Mouse (Mus musculus) heart, embryonic 14.5 days (tissue): ENCODE data around the gene Eml1. TPM values are rescaled to one million over a fixed set of nuclear protein-coding genes. Genes with fewer than 3 reads are reported as not detected.

Source experiments
- ATAC-seq: fragments of 200-750 bp; cut with Nextera tagmentation; 2 replicates; pipeline ENCODE4 v1.8.0; 2017; ENCODE audit warnings: low read depth, moderate TSS enrichment; ENCODE audit not compliant: insufficient number of reproducible peaks, insufficient read depth, low FRiP score
- H3K27ac ChIP-seq, 2 experiments: fragments of 200-500 bp in 1 of 2; fragments of 300-500 bp in 1 of 2; sonication (generic) in 1 of 2; replicated peaks in 1 of 2; 2 replicates each; pipeline ENCODE4 v1.5.1; 2012 to 2014; ENCODE audit warnings: low read depth in 2 of 2, low read length in 2 of 2, control low read depth in 1 of 2, mild to moderate bottlenecking in 1 of 2, mixed read lengths in 1 of 2; ENCODE audit not compliant: control insufficient read depth in 1 of 2, insufficient read depth in 1 of 2
- H3K27me3 ChIP-seq: fragments of 300-500 bp; sonication (generic); 2 replicates; pipeline ENCODE4 v1.6.1; 2014; ENCODE audit warnings: mild to moderate bottlenecking, low read length, control low read depth; ENCODE audit not compliant: control insufficient read depth, insufficient read depth
- H3K36me3 ChIP-seq: fragments of 300-500 bp; sonication (generic); 2 replicates; pipeline ENCODE4 v1.6.1; 2014; ENCODE audit warnings: mild to moderate bottlenecking, control low read depth, low read length, mixed read lengths; ENCODE audit not compliant: control insufficient read depth, insufficient read depth
- H3K4me1 ChIP-seq, 2 experiments: fragments of 200-500 bp in 1 of 2; fragments of 300-500 bp in 1 of 2; sonication (generic) in 1 of 2; 2 replicates each; pipeline ENCODE4 v1.6.1; 2012 to 2014; ENCODE audit warnings: low read length in 2 of 2, control low read depth in 1 of 2, mixed read lengths in 1 of 2; ENCODE audit not compliant: control insufficient read depth in 2 of 2, insufficient read depth in 2 of 2
- H3K4me2 ChIP-seq: fragments of 300-500 bp; sonication (generic); 2 replicates; pipeline ENCODE4 v1.6.1; 2014; ENCODE audit warnings: mild to moderate bottlenecking, low read length
- H3K4me3 ChIP-seq, 2 experiments: fragments of 200-500 bp in 1 of 2; fragments of 300-500 bp in 1 of 2; sonication (generic) in 1 of 2; 2 replicates each; pipeline ENCODE4 v1.5.1; 2012 to 2014; ENCODE audit warnings: low read length in 2 of 2, mild to moderate bottlenecking in 2 of 2, control low read depth in 1 of 2, low read depth in 1 of 2, moderate library complexity in 1 of 2; ENCODE audit not compliant: control insufficient read depth in 1 of 2, insufficient read depth in 1 of 2
- H3K9ac ChIP-seq: fragments of 300-500 bp; sonication (generic); 2 replicates; pipeline ENCODE4 v1.6.1; 2014; ENCODE audit warnings: mild to moderate bottlenecking, low read length
- H3K9me3 ChIP-seq: fragments of 300-500 bp; sonication (generic); 2 replicates; pipeline ENCODE4 v1.6.1; 2016; ENCODE audit warnings: low read length, control low read depth; ENCODE audit not compliant: control insufficient read depth
- WGBS: fragments of 180-500 bp; shearing (Covaris S2); extraction: QIAGEN DNeasy Blood & Tissue Kit; methylation state at CpG from one replicate; pipeline ENCODE4 v1.1.7; 2014; 5-methylcytosine and 5-hydroxymethylcytosine counted together
- polyA plus RNA-seq: library from polyadenylated mRNA; unstranded; fragments of >200 nt; fragmentation: Nextera tagmentation; extraction: Ambion mirVana; gene quantifications from 2 replicates; pipeline ENCODE4 v1.2.1, GENCODE M21; 2014

Gene Eml1
- polyA plus RNA-seq, 1 experiment from 2014 or later: 77.2 TPM

DNA sequence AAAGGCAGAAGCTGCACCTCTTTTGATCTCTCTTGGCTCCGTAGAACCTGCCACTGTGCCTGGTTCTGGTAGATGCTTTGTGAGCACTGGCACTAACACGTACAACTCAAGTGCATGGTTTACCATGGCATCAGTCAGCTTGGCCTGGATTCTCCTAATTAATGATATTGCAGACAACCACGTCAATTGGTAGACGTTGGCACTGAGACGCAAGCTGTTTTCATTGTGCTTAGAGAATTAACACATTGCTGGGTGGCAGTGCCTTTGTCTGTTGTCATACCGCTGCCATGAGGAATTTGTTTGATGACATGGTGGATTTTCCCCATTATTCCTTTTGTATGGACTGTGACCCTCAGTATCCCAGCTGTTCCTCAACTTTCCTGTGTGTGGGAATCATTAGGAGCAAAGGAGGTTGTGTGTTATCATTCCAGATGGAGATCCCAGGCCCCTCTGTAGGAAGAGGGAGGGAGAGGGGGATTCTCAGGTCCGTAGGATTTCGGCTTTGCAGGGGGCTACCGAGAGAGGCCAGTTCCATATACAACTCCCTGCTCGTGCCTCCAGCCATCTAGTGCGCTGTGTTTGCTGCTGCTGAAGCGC lies 194.3 kb downstream of the Eml1 start:
- H3K9me3 ChIP-seq: no peaks in the 10 kb centered on the region
- no peaks in the 10 kb centered on the region for H3K4me1 ChIP-seq
- no peak overlapping the region for H3K27ac ChIP-seq
- 87% methylated on average over 12 of the region's 12 CpGs for WGBS
- no peak overlapping the region for H3K9ac ChIP-seq
- no peak for ATAC-seq
- no peaks in the 10 kb centered on the region for H3K27me3 ChIP-seq
- H3K4me3 ChIP-seq: no peak overlapping the region
- H3K4me2 ChIP-seq: no peak overlapping the region
- H3K36me3 ChIP-seq: 0 out of 2 replicates have a peak, but pooled peaks cover 3% of the 10 kb centered on the region

DNA sequence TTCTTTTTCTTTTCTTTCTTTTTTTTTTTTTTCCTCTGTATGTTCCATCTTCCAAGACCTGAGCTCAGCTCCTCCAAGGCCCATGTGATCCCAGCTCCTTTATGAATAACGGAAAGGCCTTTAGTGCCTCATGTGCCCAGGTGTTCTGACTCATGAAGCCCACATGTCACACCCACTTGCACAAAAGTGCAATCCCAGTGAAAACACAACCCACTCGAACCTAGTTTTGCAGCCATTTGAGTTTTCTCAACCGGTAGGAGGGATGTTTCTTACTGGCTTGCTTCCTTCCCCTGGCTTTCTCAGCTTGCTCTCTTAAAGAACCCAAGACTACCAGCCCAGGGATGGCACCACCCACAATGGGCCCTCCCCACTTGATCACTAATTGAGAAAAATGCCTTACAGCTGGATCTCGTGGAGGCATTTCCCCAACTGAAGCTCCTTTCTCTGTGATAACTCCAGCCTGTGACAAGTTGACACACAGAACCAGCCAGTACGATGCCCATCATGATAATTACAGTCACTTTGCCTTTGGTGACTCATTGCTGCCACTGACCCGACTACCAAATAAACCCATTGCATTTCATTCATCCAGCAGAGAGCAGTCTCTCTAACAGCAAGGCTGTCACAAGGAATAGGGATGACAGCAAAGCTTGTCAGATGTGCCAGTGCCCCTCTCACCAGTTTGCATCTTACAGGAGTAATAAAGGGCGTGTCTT lies 208.6 kb downstream of the Eml1 start:
- ATAC-seq: no peak
- no peak overlapping the region for H3K9ac ChIP-seq
- H3K4me1 ChIP-seq: no peaks in the 10 kb centered on the region
- WGBS: 69% methylated on average over 7 of the region's 7 CpGs
- no peak overlapping the region for H3K27ac ChIP-seq
- no peak overlapping the region for H3K4me3 ChIP-seq
- H3K27me3 ChIP-seq: no peaks in the 10 kb centered on the region
- no peaks in the 10 kb centered on the region for H3K9me3 ChIP-seq
- no peak overlapping the region for H3K4me2 ChIP-seq
- H3K36me3 ChIP-seq: no peaks in the 10 kb centered on the region; the same call in 1 of the 2 replicates

DNA sequence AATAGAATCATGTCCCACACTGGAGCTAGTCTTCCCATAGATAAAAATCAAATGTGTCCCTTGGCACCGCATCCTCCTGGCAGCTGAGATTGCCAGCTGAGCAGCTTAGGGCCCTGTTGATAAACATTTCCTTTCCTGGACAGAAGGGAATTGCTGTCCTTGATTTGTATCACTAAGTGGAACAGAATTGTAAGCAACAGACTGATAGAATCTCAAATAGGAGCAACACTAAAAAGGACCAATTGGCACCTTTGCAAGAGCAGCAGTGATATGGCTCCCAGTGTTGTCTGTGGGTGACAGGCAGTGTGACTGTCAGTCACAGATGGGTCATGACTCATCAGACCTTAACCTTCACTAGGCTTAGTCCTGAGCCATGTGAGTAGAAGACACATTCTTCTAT lies 213.0 kb downstream of the Eml1 start:
- 83% methylated on average over 1 of the region's 1 CpGs for WGBS
- no peaks in the 10 kb centered on the region; the same call in 1 of the 2 replicates for H3K36me3 ChIP-seq

More for the DNA sequence above, 213.0 kb downstream of the Eml1 start:
- no peak overlapping the region for H3K4me3 ChIP-seq
- H3K9ac ChIP-seq: no peak overlapping the region
- H3K9me3 ChIP-seq: no peaks in the 10 kb centered on the region
- no peak overlapping the region for H3K27ac ChIP-seq
- H3K4me1 ChIP-seq: no peaks in the 10 kb centered on the region
- no peak overlapping the region for H3K4me2 ChIP-seq
- no peaks in the 10 kb centered on the region for H3K27me3 ChIP-seq
- ATAC-seq: no peak

Other genes with a start within 250 kb of the Eml1 start
- 60.4 and 68.2 TPM in 2 replicates for gene Setd3, start 191.6 kb upstream of the Eml1 start, polyA plus RNA-seq
- gene Ccnk, start 191.4 kb upstream of the Eml1 start, polyA plus RNA-seq: 3.2 and 3.9 TPM in 2 replicates
- 7.2 and 8.2 TPM in 2 replicates for gene Ccdc85c, start 95.5 kb upstream of the Eml1 start, polyA plus RNA-seq
- gene Hhipl1, start 64.7 kb upstream of the Eml1 start, polyA plus RNA-seq: 0.63 and 0.84 TPM in 2 replicates
- gene Cyp46a1, start 36.6 kb upstream of the Eml1 start, polyA plus RNA-seq: 4.2 and 4.6 TPM in 2 replicates
- 57.1 and 57.9 TPM in 2 replicates for gene Evl, start 183.8 kb downstream of the Eml1 start, polyA plus RNA-seq